Mouse (Mus musculus): ENCODE data around the gene Rgsl1. TPM values are rescaled to one million over a fixed set of nuclear protein-coding genes. Genes with fewer than 3 reads are reported as not detected.
A peak's percentile ranks its signal among the peaks of the same experiment; 100 is the strongest.
"Not testable (repeated sequence)": the region's sequence is repeated elsewhere in the genome, so short reads cannot be mapped to it uniquely, and the experiment has no call there.

Gene Rgsl1
- not detected in 2 replicates for polyA plus RNA-seq (2015; fragmentation: Nextera tagmentation; extraction: Ambion mirVana)

GRCm38 (mm10) chr1:153844042-153844441 lies at the start of gene Rgsl1:
TSS of gene Rgsl1 (minus strand) at chr1:153844142.
- H3K4me1 ChIP-seq (replicated peaks), result no peaks in the 10 kb centered on the region
- H3K9ac ChIP-seq, result no peak within 1 kb of the TSS
- 95% methylated on average over 8 of the region's 8 CpGs for WGBS
- no peak within 1 kb of the TSS for H3K27ac ChIP-seq
- H3K27me3 ChIP-seq (replicated peaks), result no peaks in the 10 kb centered on the region
- ATAC-seq, result no peak
- no peak within 1 kb of the TSS for H3K4me3 ChIP-seq (replicated peaks)
- no peaks in the 10 kb centered on the region for H3K9me3 ChIP-seq
- H3K36me3 ChIP-seq, result no peaks in the 10 kb centered on the region
- H3K4me2 ChIP-seq (replicated peaks), result no peak within 1 kb of the TSS

- Histone ChIP-seq H3K4me3 (replicated peaks) (no peak within 1 kb of the TSS), H3K9me3 (no peaks in the 10 kb centered on the region), H3K4me1 (replicated peaks) (no peaks in the 10 kb centered on the region), H3K4me2 (replicated peaks) (no peak within 1 kb of the TSS), H3K27ac (no peak within 1 kb of the TSS), H3K36me3 (no peaks in the 10 kb centered on the region), H3K27me3 (replicated peaks) (no peaks in the 10 kb centered on the region), H3K9ac (no peak within 1 kb of the TSS)
- ATAC-seq, result no peak
- 56% methylated on average over 4 of the region's 4 CpGs for WGBS
These were observed 47.5 kb upstream of the Rgsl1 start, which contains the start of gene Teddm1a for GRCm38 (mm10) chr1:153891442-153891841. TSS of gene Teddm1a (plus strand) at chr1:153891742.

GRCm38 (mm10) chr1:153890121-153890520 lies 46.2 kb upstream of the Rgsl1 start:
- no peak for ATAC-seq
- Histone ChIP-seq H3K27me3 (replicated peaks) (no peaks in the 10 kb centered on the region), H3K27ac (no peak overlapping the region)

GRCm38 (mm10) chr1:153886024-153886633 lies 42.2 kb upstream of the Rgsl1 start:
- no peak overlapping the region for H3K9ac ChIP-seq
- no peak for ATAC-seq
- H3K4me1 ChIP-seq (replicated peaks), result no peaks in the 10 kb centered on the region
- 30% methylated on average over 17 of the region's 17 CpGs for WGBS
- H3K27ac ChIP-seq, result no peak overlapping the region
- H3K9me3 ChIP-seq, result no peaks in the 10 kb centered on the region
- H3K4me2 ChIP-seq (replicated peaks), result 0 out of 2 replicates have a peak overlapping the region, but pooled peaks have one; percentile 6
- no peak overlapping the region for H3K4me3 ChIP-seq (replicated peaks)
- H3K27me3 ChIP-seq (replicated peaks), result no peaks in the 10 kb centered on the region
- no peaks in the 10 kb centered on the region for H3K36me3 ChIP-seq

More at GRCm38 (mm10) chr1:153890121-153890520, 46.2 kb upstream of the Rgsl1 start:
- Histone ChIP-seq H3K9ac (no peak overlapping the region), H3K4me3 (replicated peaks) (no peak overlapping the region), H3K9me3 (no peaks in the 10 kb centered on the region), H3K4me2 (replicated peaks) (no peak overlapping the region), H3K36me3 (no peaks in the 10 kb centered on the region), H3K4me1 (replicated peaks) (no peaks in the 10 kb centered on the region)
- WGBS, result 90% methylated on average over 10 of the region's 10 CpGs

- not testable (repeated sequence) for H3K4me3 ChIP-seq (replicated peaks); H3K27ac ChIP-seq; ATAC-seq; H3K9ac ChIP-seq; H3K9me3 ChIP-seq; H3K4me2 ChIP-seq (replicated peaks); H3K36me3 ChIP-seq; H3K4me1 ChIP-seq (replicated peaks); H3K27me3 ChIP-seq (replicated peaks)
- 94% methylated on average over 17 of the region's 17 CpGs for WGBS
These were observed 36.4 kb upstream of the Rgsl1 start for GRCm38 (mm10) chr1:153880391-153880790.

- ATAC-seq, result no peak
- Histone ChIP-seq H3K27me3 (replicated peaks) (no peaks in the 10 kb centered on the region; the same call in 1 of the 2 replicates), H3K4me2 (replicated peaks) (no peak within 1 kb of the TSS), H3K4me3 (replicated peaks) (no peak within 1 kb of the TSS), H3K9me3 (no peaks in the 10 kb centered on the region), H3K36me3 (no peaks in the 10 kb centered on the region), H3K4me1 (replicated peaks) (no peaks in the 10 kb centered on the region), H3K9ac (no peak within 1 kb of the TSS), H3K27ac (no peak within 1 kb of the TSS)
- WGBS, result 78% methylated on average over 6 of the region's 6 CpGs
These were observed 30.1 kb upstream of the Rgsl1 start, which contains the start of gene Teddm1b for GRCm38 (mm10) chr1:153874045-153874444. TSS of gene Teddm1b (plus strand) at chr1:153874345.

GRCm38 (mm10) chr1:153855946-153856345 lies 12.0 kb upstream of the Rgsl1 start:
- Histone ChIP-seq H3K9me3 (no peaks in the 10 kb centered on the region), H3K4me1 (replicated peaks) (no peaks in the 10 kb centered on the region), H3K9ac (no peak overlapping the region), H3K36me3 (no peaks in the 10 kb centered on the region), H3K4me3 (replicated peaks) (no peak overlapping the region), H3K27me3 (replicated peaks) (no peaks in the 10 kb centered on the region), H3K27ac (no peak overlapping the region), H3K4me2 (replicated peaks) (no peak overlapping the region)
- 75% methylated on average over 8 of the region's 8 CpGs for WGBS
- no peak for ATAC-seq

- not testable (repeated sequence) for H3K27ac ChIP-seq; H3K4me3 ChIP-seq (replicated peaks); H3K27me3 ChIP-seq (replicated peaks); H3K9ac ChIP-seq; H3K4me2 ChIP-seq (replicated peaks); H3K36me3 ChIP-seq; H3K4me1 ChIP-seq (replicated peaks); H3K9me3 ChIP-seq; ATAC-seq
- WGBS, result 70% methylated on average over 7 of the region's 7 CpGs
These were observed 8.8 kb upstream of the Rgsl1 start for GRCm38 (mm10) chr1:153852696-153853095.

- no peaks in the 10 kb centered on the region for H3K27me3 ChIP-seq (replicated peaks)
- no peak overlapping the region for H3K4me2 ChIP-seq (replicated peaks)
- H3K36me3 ChIP-seq, result no peaks in the 10 kb centered on the region
- H3K4me3 ChIP-seq (replicated peaks), result no peak overlapping the region
- 29% methylated on average over 6 of the region's 6 CpGs for WGBS
- no peaks in the 10 kb centered on the region for H3K4me1 ChIP-seq (replicated peaks)
- no peak for ATAC-seq
- no peaks in the 10 kb centered on the region for H3K9me3 ChIP-seq
- H3K9ac ChIP-seq, result no peak overlapping the region
- H3K27ac ChIP-seq, result no peak overlapping the region
These were observed 2.9 kb upstream of the Rgsl1 start for GRCm38 (mm10) chr1:153846867-153847266.

GRCm38 (mm10) chr1:153846420-153846819 lies 2.5 kb upstream of the Rgsl1 start:
- H3K4me3 ChIP-seq (replicated peaks), result no peak overlapping the region
- no peaks in the 10 kb centered on the region for H3K27me3 ChIP-seq (replicated peaks)
- 84% methylated on average over 7 of the region's 7 CpGs for WGBS
- no peaks in the 10 kb centered on the region for H3K4me1 ChIP-seq (replicated peaks)
- no peak for ATAC-seq
- no peak overlapping the region for H3K27ac ChIP-seq
- no peaks in the 10 kb centered on the region for H3K9me3 ChIP-seq
- no peak overlapping the region for H3K4me2 ChIP-seq (replicated peaks)
- H3K9ac ChIP-seq, result no peak overlapping the region
- no peaks in the 10 kb centered on the region for H3K36me3 ChIP-seq

- no peaks in the 10 kb centered on the region for H3K36me3 ChIP-seq
- H3K4me3 ChIP-seq (replicated peaks), result no peak overlapping the region
- H3K4me1 ChIP-seq (replicated peaks), result no peaks in the 10 kb centered on the region
- no peaks in the 10 kb centered on the region for H3K9me3 ChIP-seq
- 86% methylated on average over 11 of the region's 11 CpGs for WGBS
- no peak overlapping the region for H3K4me2 ChIP-seq (replicated peaks)
- H3K9ac ChIP-seq, result no peak overlapping the region
- H3K27ac ChIP-seq, result no peak overlapping the region
- no peak for ATAC-seq
- H3K27me3 ChIP-seq (replicated peaks), result no peaks in the 10 kb centered on the region
These were observed 1.7 kb downstream of the Rgsl1 start for GRCm38 (mm10) chr1:153842121-153842740.

- Histone ChIP-seq H3K27me3 (replicated peaks) (no peaks in the 10 kb centered on the region), H3K4me2 (replicated peaks) (no peak overlapping the region), H3K36me3 (no peaks in the 10 kb centered on the region), H3K4me1 (replicated peaks) (no peaks in the 10 kb centered on the region), H3K9me3 (no peaks in the 10 kb centered on the region), H3K27ac (no peak overlapping the region), H3K4me3 (replicated peaks) (no peak overlapping the region), H3K9ac (no peak overlapping the region)
- WGBS, result 70% methylated on average over 4 of the region's 4 CpGs
- no peak for ATAC-seq
These were observed 7.9 kb downstream of the Rgsl1 start for GRCm38 (mm10) chr1:153836036-153836435.

GRCm38 (mm10) chr1:153830746-153831145 lies 13.2 kb downstream of the Rgsl1 start:
- no peaks in the 10 kb centered on the region for H3K27me3 ChIP-seq (replicated peaks)
- no peak overlapping the region for H3K27ac ChIP-seq
- no peaks in the 10 kb centered on the region for H3K4me1 ChIP-seq (replicated peaks)
- WGBS, result 77% methylated on average over 4 of the region's 4 CpGs
- H3K4me3 ChIP-seq (replicated peaks), result no peak overlapping the region
- no peaks in the 10 kb centered on the region for H3K36me3 ChIP-seq
- H3K4me2 ChIP-seq (replicated peaks), result no peak overlapping the region
- H3K9ac ChIP-seq, result no peak overlapping the region
- no peaks in the 10 kb centered on the region for H3K9me3 ChIP-seq
- ATAC-seq, result no peak

Measured in intestine, embryonic 15.5 days (tissue).